Mouse (Mus musculus) frontal cortex, postnatal 25 days (tissue): Measurements from ENCODE around the gene Ostm1.
A peak's percentile ranks its signal among the peaks of the same experiment; 100 is the strongest.

Experiments used
- DNase-seq, 2 experiments: peaks; one replicate each; pipeline ENCODE4 v3.0.0; 2022; ENCODE audit warnings: low spot score in 2 of 2

Gene Ostm1

DNA sequence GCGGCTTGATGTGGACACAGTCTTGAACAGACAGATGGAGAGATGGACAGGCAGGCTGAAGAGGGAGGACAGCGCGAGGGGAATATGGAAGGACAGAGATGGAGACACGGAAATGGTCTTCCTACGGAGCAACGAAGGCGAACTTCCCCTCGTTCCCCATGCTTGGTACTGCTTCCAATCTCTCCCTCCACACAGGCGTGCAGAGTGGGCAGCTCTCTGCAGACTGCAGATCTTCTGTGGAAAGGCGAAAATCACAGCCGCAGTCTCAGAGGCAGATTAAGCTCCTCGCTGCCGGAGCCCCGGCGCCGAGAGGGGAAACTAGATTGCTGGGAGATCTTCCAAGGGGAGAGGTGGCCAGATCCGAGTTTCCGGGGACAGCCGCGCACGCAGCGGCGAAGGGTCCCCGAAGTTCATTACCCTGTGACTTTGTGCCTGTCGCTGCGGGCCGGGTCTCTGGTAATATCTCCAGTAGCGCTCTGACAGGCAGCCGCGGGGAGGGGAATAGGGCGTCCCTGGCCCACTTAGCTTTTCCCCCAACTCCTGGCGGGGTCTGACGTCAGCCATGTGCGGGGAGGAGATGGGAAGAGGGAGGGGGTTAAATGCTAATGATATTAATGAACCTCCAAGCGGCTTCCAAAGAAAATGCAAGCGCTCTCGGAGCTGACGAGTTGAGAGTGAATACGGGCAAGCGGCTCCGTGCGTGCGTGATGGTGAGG lies at the start of gene Ostm1, which contains the start of gene Nr2e1:
TSS of gene Ostm1 (plus strand) at position 666 of the 716 bp plus-strand sequence.
TSS of gene Nr2e1 (minus strand) at position 476 of the 716 bp plus-strand sequence.
- DNase-seq, result peak; percentile 39 to 47

DNA sequence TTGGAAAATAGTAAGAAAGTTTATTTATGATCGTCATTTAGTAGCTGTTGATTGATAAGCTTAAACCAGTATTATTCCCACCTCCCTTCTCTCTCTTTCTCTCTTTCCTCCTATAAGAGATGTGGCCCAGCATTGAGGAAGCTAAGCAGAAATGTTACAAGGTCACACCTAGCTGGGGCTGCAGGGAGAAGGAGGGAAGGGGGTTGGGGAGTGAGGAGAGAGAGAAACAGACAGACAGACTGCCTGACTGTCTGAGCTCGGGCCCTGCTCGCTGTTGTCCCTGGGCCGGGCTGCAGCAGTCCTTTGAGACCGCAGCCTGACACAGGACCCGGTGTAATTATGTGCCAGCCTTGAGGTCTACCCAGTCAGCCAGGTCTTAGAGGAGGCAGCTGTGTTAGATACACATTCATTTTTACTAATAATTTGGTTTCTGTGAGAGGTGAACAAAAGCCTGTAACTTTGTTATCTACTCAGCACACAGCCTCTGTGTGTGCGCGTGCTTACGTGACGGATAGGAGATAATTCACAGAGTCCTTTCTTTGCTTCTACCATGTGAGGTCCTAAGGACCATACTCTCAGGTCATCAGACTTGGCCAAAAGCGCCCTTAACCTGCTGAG lies 49.7 kb upstream of the Ostm1 start:
- DNase-seq, result no peak

DNA sequence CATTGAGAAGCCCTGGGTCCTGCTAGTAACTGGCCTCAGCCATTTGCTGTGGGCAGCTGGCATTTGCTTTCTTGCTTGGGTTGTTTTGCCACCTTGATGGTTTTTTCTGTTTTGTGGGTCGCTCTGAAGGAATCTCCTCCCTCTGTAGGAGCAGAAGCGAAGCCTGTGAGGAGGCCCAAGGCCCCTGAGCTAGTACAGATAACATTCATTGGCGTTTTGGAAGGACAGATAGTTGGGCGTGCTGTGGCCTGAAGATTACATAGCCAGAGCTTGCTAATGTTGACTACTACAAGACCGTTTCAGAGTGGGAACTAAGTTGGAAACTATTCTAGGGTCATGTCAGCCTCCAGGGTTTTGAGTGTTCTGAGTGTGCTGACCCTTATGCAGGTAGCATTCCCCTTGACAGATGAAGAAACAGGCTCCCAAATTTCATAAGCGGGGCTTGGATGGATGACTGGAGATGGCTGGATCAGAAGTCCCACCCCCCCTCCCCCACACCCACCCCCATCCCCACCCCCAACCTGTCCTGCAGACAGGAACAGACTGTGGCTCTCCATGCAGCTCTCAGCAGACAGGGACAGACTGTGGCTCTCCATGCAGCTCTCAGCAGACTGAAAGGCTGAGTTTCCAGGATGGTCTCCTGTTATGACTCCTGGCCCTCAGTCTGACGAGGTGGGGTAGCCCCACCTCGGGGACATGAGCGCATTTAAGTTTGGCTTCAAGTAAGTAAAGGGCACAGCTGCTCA lies 45.9 kb upstream of the Ostm1 start:
- DNase-seq, result no peak

DNA sequence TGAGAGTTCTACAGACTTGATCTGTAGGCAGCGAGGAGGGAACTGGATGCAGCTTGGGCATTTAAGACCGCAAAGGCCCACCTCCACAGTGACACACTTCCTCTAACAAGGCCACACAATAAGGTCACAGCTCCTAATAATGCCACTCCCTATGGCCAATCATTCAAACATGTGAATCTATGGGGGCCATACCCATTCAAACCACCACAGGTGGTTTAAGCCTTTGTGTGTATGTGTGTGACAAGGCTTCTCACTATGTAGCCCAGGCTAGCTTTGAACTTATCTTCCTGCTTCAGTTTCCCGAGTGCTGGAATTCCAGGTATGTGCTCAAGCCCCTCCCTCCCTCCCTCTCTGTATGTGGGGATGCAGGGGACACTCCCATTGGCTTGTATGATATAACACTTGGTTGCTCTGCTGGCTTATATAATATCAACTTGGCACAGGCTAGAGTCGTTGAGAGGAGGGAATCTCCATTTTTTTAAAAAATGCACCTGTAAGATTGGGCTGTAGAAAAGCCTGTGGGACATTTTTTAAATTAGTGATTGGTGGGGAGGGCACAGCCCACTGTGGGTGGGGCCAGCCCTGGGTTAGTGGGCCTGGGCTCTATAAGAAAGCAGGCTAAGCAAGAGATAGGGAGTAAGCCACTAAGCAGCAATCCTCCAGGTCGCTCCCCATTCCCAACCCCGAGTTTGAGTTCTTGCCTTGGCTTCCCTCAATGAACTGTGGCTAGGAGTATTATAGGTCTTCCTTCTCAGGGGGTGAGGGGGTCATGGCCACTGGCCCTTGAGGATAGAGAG lies 37.7 kb upstream of the Ostm1 start:
- no peak for DNase-seq

DNA sequence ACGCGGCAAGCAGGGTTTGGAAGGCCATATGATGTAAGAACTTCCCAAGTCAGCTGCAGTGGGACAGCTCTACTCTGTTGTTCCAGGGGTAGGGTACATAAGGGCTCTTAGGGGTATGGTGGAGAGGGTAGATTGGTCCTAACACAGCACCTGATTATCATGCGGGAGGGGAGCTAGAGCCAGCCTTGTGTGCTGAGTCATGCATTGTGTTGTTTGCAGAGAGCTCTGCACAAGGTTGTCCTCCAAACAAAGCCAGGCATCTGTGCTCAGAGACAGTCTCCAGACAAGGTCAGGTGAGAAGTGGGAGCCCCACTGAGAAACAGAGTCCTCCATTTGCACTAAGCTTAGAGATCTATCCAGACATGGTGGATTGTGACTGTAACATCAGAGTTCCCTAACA lies 37.1 kb upstream of the Ostm1 start:
- DNase-seq, result no peak

DNA sequence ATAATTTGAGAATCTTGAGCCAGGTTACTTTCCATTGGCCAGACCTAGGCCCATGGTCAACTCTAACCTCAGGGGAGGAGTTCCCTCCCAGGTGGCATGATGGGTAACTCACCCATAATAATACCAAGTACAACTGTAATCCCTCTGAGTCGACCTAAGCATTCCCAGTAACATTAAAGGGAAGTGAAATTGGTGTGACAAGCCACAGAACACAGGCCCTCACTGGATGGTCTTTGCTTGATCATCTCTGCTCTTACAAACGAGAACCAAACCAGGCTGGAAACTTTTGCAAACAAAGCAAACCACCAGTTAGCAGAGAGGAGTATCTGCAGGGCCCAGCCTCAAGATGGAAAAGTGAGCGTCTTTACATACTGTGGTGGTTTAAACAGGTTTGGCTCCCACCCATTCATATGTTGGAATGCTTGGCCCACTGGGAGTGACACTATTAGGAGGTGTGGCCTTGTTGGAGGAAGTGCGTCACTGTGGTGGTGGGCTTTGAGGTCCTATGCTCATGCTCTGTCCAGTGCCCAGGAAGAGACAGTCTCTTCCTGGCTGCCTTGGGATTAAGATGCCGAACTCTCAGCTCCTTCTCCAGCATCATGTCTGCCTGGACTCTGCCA lies 23.9 kb upstream of the Ostm1 start:
- no peak for DNase-seq

DNA sequence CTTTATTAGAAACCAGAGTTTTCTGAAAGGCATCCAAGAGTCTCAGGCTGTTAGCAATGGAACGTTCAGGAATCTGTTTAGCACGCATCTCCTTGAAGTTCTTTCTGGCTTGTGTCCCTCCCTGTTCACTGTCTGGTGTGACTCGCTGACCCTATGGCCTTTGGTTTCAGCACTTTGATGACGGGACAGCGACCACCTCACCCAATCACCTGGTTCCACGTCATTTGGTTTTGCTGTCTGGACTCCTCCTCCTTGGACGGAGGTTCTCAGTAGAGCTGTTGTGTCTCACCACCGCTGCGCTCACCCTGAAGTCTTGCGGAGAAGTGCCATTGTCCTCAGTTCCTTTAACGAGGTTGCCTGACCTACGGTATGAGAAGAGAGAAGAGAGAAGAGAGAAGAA lies 21.4 kb upstream of the Ostm1 start:
- DNase-seq, result no peak

DNA sequence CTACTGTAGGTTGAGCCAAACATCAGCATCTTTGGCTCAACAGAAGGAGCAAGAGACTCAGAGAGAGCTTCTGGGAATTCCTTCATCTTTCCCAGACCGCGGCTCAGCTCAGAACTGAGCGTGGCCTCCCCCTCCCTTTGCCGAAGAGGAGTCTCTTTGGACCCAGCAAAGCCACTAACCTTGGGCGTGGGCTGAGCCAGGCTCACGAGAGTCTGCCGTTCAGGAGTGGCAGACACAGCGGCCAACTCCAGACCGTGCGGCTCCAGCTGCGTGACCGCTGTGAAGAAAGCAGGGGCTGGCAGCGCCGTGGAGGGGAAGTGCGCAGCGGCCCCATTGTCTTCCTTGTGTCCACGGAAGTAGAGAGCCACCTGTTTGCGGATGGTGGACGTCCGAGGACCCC lies 11.1 kb upstream of the Ostm1 start:
- no peak for DNase-seq

DNA sequence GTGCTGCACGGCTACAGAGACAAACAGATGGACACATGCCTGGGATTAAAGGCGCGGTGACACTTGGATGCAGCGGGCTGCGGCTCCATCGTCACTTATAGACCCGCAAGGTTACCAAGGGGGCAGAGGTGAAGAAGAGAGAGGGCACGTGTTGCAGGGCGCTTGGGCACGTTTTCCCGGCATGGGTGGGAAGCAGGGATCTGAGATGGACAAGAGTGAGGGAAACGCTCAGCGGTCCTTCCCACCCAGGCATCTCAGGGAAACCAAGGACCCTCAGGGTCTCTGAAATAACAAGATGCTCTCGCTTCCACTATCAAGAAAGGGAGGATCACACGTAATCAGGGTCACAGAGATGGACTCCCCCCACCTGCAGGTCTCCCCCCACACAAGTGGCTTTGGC lies 10.7 kb upstream of the Ostm1 start:
- DNase-seq, result no peak

DNA sequence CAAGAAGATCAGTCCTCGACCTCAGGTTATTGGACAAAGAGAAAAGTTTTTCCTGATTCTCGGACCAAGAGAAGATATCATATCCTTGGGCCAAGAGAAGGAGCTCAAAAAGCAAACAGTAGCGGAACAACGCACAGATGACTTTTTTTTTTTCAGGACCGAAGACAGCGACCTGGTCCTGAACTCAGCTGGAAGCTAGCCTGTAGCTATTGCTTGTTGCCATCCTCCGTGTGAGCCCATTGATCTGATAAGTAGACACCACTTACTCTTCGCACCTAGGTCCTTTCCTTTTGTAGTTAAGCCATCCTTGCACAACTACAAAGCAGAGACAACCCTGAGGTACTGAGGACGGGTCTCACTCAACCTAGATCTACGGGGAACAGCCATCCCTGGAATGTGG lies 9.0 kb upstream of the Ostm1 start:
- no peak for DNase-seq

DNA sequence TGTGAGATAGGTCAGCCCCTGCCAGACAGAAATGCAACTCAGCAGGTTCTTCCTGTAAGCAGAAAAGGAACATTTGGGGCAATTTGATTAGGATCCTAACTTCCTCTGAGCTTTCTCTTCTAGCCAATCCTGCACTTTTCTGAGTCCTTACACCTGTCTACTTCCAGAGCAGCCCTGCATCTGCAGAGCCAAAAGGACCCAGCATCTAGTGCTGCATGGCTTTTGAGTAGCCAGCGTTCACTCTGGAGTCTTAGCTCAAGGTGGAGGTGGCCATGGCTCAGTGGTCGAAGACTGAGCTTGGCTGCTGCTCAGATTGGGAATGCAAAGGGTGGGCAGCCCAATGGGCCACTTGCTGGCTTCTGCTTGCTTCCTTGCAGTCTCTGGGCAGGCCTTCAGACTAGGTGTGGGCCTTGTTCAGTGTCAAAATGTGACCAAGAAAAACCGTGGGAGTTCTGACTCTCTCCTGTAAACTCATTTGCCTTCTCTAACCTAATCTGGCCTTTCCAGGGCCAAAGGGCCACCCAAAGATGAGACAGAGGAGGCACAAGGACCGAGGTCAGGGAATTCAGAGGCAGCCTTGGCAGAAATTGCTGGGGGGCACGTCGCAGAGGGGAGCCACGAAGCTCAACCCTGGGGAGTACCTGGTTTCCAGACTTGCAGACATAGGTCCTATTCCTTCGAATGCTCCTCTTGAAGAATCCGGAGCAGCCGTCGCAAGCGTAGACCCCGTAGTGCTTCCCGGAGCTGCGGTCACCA lies 5.9 kb upstream of the Ostm1 start:
- DNase-seq, result no peak

DNA sequence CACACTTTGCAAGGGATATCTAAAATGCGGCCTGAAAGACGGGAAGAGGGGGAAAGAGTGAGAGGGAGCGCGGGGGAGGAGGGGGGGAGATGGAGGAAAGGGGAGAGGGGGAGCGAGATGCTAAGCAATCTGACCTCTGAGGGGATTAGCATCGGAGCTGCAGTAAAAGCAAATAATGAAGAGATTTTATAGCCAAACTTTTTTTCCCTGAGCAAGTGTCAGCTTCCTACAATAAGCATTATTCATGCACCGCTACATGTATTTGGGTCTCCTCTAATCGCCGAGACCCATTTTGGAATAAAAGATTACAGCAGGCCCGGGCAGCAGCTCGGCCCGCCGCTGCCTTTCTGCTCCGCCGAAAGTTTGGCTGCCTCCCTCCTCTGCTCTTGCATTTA lies 5.3 kb upstream of the Ostm1 start:
- no peak for DNase-seq

DNA sequence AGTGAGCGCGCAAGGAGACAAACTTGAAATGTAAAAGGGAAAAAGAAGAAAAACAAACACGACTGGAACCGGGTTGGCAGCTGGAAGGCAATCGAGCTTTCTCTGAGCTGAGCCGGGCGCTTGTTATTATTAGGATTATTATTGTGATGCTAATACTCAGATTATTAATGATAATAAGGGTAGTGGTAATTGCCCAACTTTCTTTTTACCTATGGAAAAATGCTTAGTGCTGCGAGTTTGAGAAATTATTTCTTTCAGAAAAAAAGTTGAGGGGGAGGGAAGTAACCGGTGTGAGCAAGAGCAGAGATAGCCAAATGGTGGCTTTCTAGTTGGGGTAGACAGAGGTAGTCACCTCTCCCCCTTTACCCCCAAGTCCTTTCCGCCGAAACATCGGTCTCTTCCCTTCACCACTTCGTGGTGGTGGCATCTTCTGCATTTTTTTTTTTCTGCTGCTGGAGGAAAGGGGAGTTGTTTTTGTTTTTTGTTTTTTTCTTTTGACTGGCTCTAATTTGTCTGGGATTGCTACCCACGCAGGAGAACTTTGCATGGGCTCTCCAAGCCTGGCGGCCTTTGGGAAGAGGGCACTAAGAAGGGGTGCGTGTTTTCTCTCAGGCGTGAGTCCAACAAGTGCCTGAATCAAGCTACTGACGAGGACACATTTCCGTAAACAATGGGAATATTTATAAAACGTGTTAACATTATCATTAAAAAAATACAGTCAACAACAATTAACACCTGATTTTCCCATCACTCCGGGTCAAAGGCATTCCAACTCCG lies 4.7 kb upstream of the Ostm1 start:
- DNase-seq, result no peak

DNA sequence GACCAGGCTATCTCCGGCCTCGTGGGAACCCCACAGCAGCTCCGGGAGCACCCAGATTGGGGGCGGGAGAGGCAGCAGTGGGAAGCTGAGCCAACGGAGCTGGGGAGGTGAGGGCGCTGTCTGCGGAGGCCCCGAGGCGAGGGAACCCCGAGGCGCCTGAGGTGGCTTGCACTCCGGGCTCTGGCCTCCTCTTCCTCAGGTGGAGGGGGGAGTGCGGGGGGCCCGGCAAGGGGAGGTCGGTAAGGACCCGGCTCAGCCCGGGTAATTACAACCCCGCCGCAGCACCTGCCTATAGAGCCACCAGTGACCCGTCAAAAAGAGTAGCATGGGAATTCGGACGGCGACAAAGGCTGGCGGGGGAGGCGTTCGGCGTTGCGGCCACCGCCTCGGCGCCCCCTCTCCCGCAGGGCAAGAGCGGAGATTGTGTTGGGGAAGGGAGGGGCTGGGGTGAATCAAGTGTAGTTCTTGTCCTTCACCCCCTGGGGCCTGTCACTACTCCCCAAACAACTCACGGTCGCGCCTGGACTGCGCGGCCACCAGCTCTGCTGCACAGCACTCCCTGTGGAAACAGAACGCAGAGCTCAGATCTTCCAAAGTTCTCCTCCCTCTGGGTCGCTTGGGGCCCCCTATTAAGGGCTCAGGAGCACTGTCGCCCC lies 4.0 kb upstream of the Ostm1 start:
- DNase-seq, result no peak

DNA sequence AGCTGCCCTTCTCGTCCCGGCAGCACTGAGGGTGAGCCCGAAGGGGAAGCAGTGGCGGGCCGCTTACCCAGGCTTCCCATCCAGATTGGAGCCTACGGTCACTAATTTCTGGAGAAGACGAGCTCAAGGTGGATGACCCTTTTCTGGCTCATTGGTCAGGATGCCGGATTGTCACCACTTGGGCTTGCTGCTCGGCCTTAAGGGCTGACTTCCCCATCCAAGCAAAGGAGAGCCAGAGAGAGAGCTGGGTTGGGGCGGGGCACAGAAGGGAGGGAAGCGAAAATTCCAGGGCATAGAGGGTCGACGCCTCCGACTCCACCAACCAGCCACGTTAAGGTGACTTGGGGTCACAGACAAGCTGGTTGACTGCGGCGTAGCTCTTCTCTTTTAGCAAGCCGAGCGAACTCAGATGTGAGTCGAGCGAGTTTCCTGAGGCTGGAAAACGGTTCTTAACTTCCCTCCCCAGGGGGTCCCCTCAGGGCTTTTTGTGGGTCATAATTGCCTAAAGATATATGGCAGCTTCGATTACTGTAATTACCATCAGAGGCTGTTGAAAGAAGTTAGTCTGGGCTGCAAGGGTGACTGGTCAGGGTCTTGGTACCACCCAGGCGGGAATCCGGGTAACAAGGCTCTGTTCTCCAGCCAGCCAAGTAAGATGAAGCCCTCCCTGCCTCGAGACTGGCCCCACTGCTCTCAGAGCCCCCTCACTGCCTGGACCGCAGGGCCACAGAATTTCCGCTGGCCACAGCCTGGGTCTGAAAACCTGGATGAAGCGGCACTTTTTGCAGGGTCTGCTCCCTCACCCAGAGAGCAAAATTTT lies 3.3 kb upstream of the Ostm1 start:
- DNase-seq, result no peak

DNA sequence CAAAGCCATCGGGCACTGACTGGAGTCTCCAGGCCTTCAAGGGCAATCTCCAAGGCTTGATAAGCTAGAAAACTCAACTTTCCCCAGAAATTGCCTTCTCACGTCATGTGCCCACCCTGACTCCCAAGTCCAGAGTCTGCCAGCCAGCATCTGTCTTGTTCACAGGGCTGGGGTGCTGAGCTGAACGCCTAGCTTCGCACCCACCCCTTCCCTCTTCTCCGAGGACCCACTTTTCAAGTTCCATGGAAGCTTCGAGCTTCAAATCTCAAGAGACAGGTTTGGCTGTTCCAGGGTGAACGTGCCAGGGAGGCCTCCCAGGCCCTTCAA lies 2.7 kb upstream of the Ostm1 start:
- no peak for DNase-seq

DNA sequence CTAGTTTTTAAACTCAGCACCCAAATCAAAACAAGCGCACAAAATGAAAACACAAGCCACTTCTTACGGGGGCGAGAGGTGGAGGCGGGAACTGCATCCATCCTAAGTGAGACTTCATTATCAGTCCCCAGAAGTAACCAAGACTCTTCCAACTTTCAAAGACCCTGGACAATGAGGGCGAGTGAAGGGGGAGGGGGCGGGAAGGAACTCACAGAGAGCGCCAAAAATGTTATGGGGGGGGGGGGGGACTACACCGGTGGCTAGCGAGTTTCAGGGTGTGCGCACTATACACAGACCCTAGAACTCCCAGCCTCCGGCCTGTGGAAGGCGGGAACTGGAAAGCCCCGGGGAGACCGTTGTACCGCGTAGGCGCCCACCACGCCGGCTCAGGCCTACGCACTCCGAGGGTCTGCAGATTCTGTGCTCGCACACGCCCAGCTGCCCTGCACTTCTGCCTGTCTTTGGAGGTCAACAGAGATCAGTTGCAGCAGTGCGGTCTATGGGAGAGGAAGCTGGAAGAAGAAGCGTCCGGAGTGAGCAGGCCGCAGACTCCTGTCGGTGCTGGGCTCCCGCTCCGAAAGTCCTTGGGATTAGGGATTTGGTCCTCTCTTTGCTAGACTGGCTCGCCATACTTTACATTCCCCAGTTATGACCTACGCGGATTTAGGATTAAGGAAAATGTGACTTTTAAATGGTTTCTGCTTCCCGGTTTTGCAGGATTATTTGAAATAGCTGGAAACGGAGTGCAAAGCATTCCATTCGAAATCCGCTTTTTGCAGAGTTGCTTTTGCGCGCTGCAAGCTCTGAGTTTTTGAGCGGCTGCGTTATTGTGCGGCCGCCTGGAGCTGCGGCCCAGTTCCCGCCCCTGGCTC lies 1.7 kb upstream of the Ostm1 start:
- no peak for DNase-seq

DNA sequence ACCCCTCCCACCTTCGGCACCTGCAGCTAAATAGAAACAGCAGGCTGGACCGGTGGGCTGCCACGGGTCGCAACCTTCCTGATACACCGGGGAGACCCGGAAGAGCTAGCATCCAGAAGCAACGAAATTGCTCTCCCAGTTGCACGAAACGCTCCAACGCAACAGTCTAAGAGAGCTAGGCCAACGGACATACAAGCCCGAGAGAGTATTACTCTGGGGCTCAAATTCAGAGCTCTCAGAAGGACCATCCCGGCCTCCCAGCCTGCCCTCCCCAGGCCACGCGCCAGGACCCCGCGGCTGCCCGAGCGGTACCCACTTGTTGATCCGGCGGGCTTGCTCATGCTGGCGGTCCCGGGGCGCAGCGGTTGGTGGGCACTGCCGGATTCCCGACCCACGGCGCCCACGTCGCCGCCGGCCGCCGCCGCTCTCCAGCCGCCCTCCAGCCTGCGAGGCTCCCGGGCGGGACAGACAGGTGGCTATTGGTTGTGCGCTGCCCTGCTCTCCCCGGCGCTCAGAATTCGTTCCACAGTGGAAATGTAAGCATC lies 984 bp upstream of the Ostm1 start:
- no peak for DNase-seq
